Mouse (Mus musculus) left cerebral cortex, adult 18-20 months (tissue): Measurements from ENCODE around the gene Gsdme. TPM values are rescaled to one million over a fixed set of nuclear protein-coding genes. Genes with fewer than 3 reads are reported as not detected.

ENCODE experiments used
- DNase-seq, 2 experiments: peaks; one replicate each; pipeline ENCODE4 v3.0.0; 2021 to 2022; ENCODE audit warnings: low spot score in 2 of 2, mixed read lengths in 1 of 2
- long read RNA-seq, 2 experiments: library from polyadenylated mRNA; stranded (forward); transcript quantifications; one replicate each; pipeline ENCODE4 v2.0.0; 2021
- total RNA-seq, 2 experiments: library from RNA; stranded (reverse); gene quantifications; 2 replicates each; pipeline ENCODE4 v1.2.3; 2021

Gsdme gene
- total RNA-seq: 10 to 100 TPM; 12.3 to 12.4 TPM
- long read RNA-seq, experiment 1, transcript Gsdme-205 (10 exons, 2,133 nt): major isoform, 6 of 59 reads
- long read RNA-seq, experiment 1, partial matches to known transcripts: 9 of 59 reads
- long read RNA-seq, experiment 1, other reads (novel, unspliced or antisense): 44 of 59 reads
- long read RNA-seq, experiment 2, transcript Gsdme-205 (10 exons, 2,133 nt): major isoform, 7 of 49 reads
- long read RNA-seq, experiment 2, partial matches to known transcripts: 8 of 49 reads
- long read RNA-seq, experiment 2, other reads (novel, unspliced or antisense): 34 of 49 reads

DNA sequence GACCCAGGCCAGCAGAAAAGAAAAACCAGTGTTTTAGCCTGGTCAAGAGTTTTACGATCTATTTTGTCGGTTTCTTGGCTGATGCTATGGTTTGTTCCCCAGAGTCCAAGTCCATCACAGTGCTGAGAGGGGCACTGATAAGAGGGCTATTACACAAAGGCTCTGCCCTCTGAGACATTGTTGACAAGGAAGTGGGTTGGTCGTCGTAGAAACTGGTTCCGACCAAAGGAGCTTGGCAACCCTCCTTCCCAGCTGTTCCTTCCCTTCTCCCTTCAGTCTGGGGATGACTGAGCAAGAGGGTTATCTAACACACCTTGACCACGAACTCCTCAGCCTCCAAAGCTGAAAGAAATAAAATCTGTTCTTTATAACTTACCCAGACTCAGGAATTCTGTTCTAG lies at the start of gene Gsdme:
Gene Gsdme, minus strand, starts transcription at position 193 of the 400 bp plus-strand sequence.
- DNase-seq: no peak

DNA sequence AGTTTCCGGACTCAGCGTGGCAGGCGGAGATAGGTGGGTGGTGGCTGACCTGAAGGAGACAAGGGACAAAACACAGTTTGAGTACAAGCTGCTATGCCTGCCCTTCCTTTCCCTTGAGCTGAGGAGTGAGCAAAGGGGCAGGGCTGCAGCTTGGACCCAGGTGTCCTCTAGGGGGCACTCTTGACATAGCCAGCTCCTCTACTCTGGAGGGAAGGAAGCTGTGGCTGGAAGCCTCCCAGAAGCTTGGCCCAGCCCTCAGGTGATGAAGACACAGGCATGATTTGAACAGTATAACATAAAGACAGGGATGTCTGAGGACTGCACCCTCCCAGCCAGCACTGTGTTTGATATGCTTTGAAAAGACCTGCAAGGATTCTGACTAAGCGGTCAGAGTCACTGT lies 49.0 kb upstream of the Gsdme start:
- peak; percentile 76 to 83 for DNase-seq

DNA sequence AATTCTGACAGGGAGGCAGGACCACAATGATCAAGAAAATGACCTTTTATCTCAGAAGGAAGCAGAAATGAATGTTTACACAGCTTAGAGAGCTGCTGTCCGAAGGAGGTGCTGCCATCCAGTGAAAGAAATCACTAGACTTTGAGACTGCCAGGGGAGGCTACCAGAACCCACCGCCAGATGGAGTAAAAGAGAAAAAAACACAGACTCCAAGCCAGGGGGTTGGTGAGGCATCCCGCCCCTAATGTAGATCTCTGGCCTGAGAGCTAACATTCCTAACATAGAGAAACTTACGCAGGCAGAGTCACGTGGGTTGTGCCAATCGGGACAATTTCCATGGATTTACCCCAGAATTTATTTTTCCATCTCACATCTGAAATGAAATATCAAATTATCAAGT lies 45.4 kb upstream of the Gsdme start:
- DNase-seq: no peak

DNA sequence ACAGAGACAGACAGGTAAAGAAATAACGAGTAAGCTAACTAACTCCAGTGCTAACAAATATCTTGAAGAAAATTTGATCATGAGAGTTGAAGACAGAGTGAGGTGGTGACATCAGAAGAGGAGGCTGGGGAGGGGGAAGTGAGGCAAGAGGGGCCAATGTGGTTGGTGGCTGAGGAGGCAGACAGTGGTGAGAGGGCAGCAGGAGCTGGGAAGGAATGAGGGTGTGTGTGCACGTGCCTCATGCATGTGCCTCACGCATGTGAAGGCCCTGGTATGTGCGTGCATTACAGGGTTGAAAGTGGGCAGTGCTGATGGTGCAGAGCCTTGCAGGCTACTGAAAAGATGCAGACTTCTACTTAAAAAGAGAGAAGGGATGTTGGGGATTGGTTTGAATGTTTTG lies 43.0 kb upstream of the Gsdme start:
- no peak for DNase-seq

DNA sequence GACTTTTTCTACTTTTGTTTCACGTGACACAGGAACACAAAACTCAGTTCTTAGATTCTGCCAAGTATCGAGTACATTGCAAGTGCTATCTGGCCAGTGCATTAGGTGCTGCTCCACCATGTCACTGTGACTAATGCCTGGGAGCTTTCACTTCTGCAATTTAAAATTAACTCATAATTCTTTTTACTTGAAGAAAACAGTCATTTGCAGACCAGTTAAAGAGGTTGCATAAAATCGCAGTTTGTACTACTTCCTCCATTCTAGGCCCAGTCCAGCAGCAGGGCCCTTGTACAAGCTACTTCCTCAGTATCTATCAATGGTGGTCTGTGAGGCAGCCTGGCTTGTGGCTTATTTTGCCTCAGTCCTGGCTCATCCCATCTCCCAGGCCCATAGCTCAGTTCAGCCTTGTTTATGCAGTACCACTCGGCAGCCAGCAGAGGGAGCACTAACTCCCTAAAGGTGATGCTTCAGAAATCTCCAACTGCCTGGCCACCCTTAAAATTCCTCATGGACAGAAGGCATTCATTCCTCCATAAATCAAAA lies 41.4 kb upstream of the Gsdme start:
- peak; percentile 86 to 91 for DNase-seq

DNA sequence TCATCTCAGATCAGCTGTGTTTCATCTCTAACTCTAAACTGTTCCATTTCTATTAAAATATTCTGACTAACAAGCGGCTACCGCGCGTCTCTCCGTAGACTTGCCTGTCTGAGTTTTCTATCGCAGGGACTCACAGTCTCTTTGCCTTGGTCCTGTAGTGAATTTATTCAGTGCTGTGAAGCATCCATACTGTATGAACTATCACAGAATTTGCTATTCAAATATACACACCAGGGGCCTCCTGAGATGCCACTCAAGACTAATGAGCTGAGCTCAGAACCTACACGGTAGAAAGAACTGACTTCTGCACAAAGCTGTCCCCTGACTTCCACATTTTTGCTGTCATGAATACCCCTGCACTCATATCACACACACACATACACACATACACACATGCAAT lies 37.5 kb upstream of the Gsdme start:
- no peak for DNase-seq

DNA sequence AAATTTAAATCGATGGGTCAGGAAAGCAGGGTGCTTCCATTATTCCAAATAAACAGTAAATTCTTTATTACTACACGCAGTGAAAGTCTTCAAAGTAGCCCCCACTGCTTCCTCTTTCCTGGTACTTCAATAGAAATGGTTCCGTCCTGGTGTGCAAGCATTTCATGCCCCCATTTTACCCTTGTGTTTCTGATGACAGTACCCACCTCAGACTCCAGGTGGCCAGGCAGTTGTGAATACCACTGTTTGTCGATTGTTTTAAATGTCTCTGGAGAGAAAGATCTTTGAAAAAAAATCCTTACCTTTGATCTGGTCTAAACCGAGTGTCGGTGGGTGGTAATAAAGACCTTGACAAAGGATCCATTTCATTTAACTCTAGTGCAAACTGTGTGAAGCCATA lies 37.0 kb upstream of the Gsdme start:
- no peak for DNase-seq

DNA sequence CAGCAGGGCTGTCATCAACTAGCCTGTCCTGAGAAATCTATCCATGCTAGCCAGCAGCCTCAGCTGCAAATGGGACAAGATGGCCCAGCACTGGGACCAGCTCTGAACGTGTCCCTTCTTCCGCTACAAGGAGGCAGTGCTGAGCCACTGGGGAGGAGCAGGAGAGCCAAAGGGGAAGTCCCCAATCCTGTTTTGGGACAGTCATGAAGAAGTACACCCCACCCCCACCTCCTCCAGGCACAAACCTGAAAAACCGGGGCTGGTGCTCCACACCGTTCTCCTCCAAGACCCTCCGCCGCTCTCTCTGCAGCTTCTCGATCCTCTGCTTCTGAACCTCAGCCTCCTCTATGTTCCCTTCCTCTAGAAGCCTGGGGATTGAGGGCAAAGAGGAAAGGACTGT lies 35.4 kb upstream of the Gsdme start:
- DNase-seq: no peak

DNA sequence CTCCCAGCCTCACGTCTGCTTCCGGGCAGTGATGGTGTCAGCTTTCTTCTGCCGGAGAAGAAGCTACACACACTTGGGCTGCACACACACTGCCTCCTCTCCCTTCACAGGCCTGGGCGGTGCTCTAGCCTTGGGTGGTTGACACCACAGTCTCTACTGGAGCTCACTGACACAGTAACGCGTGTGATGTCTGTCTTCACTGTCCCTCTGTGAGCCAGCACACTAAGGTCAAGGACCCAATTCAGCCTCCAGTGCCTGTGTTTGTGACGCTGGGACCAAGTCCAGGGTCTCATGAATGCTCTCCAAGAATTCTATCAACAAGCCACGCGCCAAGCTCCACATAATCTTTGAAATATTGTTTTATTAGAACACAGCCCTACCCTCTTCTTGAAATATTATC lies 34.0 kb upstream of the Gsdme start:
- DNase-seq: no peak

DNA sequence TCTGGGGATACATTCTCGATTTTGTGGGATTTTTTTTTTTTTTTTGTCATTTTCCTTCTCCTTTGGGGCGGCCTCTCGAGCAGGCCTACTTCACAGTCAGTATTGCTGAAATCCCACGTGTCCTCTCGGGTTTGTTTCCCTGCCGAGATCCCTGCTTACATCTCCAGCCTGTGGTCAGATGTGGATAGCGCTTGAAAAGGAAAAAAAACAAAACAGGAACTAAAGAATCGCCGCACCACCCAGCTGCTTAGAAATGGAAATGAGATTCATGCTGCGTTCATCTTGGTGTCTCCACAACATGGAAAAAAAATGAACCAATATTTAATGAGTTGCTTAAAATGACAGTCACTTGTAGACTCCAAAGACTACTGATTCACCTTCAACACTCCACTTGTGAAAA lies 31.5 kb upstream of the Gsdme start:
- DNase-seq: no peak

DNA sequence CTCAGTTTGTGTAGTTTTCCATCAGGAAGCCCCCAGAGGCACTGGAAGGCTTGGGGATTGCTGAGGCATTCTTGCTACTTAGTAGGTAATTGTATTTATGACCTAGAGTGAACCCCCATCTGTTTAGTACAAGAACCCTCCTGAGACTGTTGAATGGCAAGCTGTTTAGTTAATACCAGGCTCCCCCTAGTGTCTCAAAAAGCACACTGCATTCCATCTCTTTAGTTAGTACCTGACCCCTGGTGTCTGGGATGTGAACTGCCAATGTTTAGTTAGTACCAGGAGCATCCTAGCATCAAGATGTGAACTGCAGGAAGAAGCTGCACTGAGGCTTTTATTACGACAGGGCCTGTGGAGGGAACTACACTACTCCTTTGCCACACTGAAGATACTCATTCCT lies 30.5 kb upstream of the Gsdme start:
- DNase-seq: peak; percentile 77 to 81

DNA sequence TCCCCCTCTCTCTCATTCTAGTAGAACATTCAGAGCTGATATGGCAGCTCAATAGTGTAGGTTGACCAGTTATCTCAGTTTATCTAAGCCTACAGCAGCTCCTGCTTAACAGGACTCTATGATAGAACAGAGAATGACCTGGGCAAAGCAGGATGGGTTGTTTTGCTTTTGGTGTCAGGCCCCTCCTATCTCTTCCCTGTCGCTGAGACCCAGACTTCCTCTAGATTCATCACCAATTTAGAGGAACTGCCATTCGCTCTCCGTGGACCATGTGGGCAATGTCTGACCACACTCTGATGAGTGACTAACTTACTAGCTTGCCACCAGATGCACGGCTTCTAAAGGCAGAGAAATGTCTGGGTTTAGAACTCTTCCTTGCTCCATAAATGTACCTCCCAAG lies 28.0 kb upstream of the Gsdme start:
- DNase-seq: no peak

DNA sequence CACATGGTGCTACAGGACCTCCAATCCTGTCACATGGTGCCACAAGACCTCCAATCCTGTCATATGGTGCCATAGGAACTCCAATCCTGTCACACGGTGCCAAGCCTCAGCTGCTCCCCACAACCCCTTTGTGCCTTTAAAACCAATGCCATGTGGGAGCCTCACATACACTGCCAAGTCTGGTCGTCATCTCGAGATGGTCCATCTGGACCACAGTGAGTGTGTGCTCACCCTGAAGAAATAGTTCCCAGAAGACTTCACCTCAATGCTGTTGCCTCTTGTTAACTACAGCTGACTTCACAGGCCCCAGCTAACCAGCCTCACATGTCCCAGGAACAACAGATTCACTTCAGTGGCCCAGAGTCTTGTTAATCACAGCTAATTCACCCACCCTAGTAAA lies 23.2 kb upstream of the Gsdme start:
- no peak for DNase-seq

DNA sequence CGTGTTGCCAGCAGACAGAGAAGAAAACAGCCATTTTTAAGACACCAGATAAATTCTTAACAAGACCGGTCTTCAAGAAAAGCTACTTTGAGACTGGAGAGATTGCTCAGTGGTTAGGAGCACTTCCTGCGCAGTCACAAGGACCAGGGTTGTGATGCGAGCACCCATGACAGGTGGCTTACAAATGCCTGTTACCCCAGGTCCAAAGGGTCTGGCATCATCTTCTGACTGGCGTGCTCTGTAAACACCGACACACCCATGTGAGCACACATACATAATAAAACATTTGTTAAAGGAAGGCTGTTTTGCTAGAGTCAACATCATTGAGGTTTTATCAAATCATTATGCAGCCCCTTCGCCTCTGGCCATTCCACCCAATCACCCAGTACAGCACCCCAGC lies 16.0 kb upstream of the Gsdme start:
- no peak for DNase-seq

DNA sequence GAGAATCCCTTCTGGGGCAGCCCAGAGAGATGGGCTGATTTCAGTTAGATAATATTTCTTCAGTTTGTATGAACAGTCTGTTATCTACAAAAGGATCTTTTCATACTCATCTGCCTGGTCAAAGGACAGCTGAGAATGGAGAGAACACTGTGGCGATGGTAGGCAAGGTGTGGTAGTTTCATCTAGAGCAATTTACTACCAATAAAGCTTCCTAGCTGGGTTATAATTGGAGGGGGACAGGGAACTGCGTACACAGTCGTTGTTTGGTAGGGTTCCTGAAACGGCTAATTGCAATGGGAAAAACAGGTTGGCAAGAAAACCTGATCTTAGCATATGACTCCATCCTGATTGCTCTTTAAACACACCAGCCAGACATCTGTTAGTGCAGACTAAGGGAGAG lies 10.3 kb upstream of the Gsdme start:
- DNase-seq: no peak

DNA sequence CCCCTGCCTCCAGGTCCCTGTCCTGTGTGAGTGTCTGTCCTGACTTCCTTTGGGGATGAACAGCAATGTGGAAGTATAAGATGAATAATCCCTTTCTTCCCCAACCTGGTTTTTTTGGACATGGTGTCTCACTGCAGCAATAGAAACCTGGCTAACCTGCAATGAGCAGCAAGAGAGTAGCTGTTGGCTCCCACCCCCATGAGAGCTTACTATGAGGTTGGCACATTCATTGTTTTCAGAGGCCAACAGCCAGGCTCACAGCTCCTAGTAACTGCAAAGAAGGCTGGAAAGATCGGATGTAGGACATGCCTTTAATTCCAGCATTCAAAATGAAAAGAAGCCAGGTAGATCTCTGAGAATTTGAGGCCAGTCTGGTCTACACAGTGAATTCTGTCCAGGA lies 9.8 kb upstream of the Gsdme start:
- DNase-seq: no peak

DNA sequence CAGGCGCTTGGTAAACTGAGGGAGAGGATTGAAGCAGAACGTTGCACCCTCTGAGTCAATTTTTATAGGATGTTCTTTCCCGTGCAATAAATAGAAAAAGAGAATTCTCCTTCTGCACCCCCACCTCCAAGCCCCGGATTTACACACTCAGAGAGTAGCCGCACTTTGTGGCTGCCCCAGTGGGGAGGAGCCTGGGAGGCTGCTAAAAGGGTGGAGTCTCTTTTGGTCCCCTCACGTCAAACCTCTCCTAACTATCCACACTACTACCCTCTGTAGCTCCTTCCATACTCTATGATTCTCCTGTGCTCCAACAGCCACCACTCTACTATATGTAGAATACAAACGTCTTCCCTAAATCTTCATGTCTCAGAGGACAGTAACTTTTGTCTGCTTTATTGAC lies 1.4 kb downstream of the Gsdme start:
- no peak for DNase-seq

DNA sequence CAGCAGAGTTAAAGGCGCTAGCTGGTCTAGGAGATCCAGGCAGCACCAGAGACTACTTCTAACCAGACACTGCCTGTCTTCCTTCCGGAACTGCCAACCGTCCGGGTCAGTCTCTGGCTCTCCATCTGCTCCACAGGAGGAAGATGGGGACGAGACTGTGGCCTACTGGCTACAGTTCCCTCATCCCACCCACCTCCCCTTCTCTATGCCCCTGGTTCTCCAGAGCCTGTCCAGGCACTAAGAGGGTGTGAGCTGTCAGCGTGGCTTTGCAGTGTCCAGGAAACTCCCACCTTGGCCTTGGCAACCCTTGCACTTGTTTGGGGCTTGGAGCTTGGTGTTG lies 1.8 kb downstream of the Gsdme start:
- no peak for DNase-seq

DNA sequence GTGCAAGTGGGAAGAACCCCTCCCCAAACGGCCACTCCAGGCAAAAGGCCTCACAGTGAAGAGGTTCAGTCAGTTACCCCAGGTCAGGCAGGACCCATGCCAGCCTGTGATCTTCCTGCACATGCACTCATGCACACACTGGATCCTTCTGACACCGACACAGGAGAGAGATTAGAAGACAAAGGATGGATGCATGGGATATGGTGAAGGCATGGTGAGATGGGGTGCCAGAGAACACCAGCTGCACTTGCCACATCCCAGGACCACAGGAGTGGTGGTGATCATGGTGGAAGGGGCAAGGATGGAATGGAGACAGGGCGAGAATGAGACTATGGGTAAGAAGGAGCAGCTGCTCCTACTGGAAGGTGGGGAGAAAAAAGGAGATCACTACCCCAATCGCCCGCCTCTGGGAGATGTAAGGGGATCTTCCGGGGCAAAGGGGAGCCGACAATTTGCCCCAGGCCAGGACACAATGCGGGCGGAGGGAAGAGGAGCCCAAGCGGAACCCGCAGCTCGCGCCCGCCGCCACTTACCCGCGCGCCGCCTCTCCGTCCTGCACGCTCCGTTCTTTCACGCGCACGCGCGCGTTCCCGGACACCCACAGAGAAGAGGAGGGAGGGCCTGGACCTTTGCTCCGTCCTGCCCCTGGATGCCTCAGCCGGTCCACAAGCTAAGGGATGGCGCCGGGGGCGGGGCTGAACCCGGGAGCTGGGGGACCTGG lies 2.3 kb downstream of the Gsdme start:
- peak; percentile 82 to 87 for DNase-seq

DNA sequence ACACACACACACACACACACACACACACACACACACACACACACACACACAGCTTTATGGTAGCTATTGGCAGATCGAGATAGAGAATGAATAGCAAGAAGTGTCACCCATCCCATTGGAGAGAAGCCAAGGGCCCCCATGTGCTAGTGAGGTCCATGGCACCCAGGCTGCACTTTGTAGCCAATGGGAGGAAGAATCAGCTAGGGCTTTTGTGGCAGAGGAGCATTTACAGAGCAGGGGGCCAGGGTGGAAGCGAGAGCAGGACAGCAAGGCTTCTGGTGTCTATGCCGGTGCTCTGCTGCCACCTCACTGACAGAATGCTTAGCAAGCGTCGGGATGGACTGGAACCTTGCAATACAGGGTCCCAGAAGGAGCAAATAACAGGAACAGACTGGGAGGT lies 8.3 kb downstream of the Gsdme start:
- DNase-seq: no peak

DNA sequence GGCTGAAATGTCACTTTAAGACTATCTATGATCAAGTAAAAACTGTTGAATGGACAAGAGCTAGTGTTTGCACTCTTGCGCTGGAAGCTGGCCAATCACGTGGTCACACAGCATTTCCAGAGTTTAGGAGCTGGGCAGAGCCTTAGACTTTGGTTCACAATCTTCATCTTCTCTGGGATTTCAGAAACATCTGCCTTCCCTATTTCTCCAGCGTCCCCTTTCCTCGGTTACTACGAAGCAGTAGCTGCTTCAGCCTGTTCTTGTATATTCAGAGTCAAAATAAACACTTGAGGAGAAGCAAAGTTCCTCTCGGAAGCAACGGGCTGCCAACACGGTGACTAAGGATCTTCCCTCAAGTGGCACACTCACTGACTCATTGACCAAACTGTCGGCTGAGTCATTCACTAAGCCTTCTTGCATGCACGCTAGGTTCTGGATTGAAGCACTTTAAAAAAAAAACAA lies 8.9 kb downstream of the Gsdme start:
- DNase-seq: peak; percentile 63 to 65

DNA sequence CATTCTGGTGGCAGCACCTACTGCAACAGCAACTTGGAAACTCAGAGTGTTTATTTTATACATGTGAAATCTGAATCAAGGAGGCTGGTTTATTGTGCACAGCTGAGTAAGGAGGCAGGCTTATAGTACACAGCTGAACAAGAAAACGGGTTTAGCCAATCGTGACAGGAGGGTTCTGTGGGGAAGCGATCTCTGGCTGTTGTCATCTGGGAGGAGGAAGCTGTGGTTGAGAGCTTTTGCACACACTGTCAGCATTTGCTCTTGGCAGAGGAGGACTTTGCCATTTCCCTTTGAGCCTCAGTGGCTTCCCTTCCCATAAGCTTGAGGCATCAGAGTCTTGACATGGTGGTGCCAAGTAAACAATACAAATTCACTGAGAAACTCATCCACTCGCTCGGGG lies 11.0 kb downstream of the Gsdme start:
- DNase-seq: no peak

DNA sequence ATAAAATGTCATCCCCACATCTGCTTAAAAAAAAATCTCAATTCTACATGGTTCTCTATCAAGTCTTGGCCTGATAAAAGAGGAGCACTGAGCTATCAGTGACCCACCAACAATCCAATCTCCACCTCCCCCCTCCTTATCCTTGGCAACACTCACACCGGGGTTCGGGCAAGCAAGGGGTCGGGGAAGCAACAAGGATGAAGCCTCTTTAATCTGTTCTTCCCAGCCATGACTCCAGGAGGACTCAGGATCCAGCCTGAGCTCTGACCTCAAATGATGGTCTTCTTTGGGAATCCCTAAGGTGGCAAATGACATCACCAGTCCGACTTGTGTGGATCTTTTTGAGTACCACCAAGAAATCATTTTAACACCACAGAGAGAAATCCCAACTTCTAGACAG lies 15.9 kb downstream of the Gsdme start:
- no peak for DNase-seq
